Mouse (Mus musculus) skeletal muscle tissue, postnatal 0 days (tissue): ENCODE measurements around the gene Skint6. TPM values are rescaled to one million over a fixed set of nuclear protein-coding genes. Genes with fewer than 3 reads are reported as not detected.

Source experiments
- polyA plus RNA-seq: library from polyadenylated mRNA; unstranded; fragments of >200 nt; fragmentation: Nextera tagmentation; extraction: Ambion mirVana; gene quantifications from 2 replicates; pipeline ENCODE4 v1.2.1, GENCODE M21; 2015

Gene Skint6
- polyA plus RNA-seq, result 0.43 TPM in 1 of 2 replicates, not detected in the other

GRCm38 (mm10) chr4:113286873-113287272 lies at the start of gene Skint6:
Gene Skint6, minus strand, starts transcription at chr4:113286973.

GRCm38 (mm10) chr4:112774766-112775165 lies 512.0 kb downstream of the Skint6 start, which contains the start of gene Skint10:
Gene Skint10, minus strand, starts transcription at chr4:112774866.

